Mouse (Mus musculus) embryo, embryonic 9.5 days (tissue): Measurements from ENCODE around the gene Ttc12.

ENCODE experiments used
- DNase-seq: peaks from one replicate; pipeline ENCODE4 v3.0.0-alpha.2; 2017; ENCODE audit errors: extremely low spot score

Gene Ttc12

GRCm38 (mm10) chr9:49490609-49491008 lies 4.6 kb upstream of the Ttc12 start:
- no peak for DNase-seq

GRCm38 (mm10) chr9:49488912-49489895 lies 3.2 kb upstream of the Ttc12 start:
- DNase-seq: peak; percentile 82

GRCm38 (mm10) chr9:49488258-49488657 lies 2.2 kb upstream of the Ttc12 start:
- no peak for DNase-seq

GRCm38 (mm10) chr9:49487657-49487943 lies 1.6 kb upstream of the Ttc12 start:
- no peak for DNase-seq

GRCm38 (mm10) chr9:49486805-49487656 lies 1.0 kb upstream of the Ttc12 start:
- DNase-seq: no peak

- peak; percentile 67 for DNase-seq
Measured at GRCm38 (mm10) chr9:49485250-49485891, 654 bp downstream of the Ttc12 start.

GRCm38 (mm10) chr9:49483316-49483715 lies 2.7 kb downstream of the Ttc12 start:
- DNase-seq: peak; percentile 9

- DNase-seq: no peak
Measured at GRCm38 (mm10) chr9:49472126-49472525, 13.9 kb downstream of the Ttc12 start.

- no peak for DNase-seq
Measured at GRCm38 (mm10) chr9:49470946-49471345, 15.1 kb downstream of the Ttc12 start.

- no peak for DNase-seq
Measured at GRCm38 (mm10) chr9:49470006-49470405, 16.0 kb downstream of the Ttc12 start.

GRCm38 (mm10) chr9:49456136-49456535 lies 29.9 kb downstream of the Ttc12 start:
- no peak for DNase-seq

GRCm38 (mm10) chr9:49452396-49452795 lies 33.6 kb downstream of the Ttc12 start:
- no peak for DNase-seq

GRCm38 (mm10) chr9:49450491-49450890 lies 35.5 kb downstream of the Ttc12 start:
- DNase-seq: no peak

GRCm38 (mm10) chr9:49442621-49443020 lies 43.4 kb downstream of the Ttc12 start:
- no peak for DNase-seq

GRCm38 (mm10) chr9:49427478-49427877 lies 58.5 kb downstream of the Ttc12 start:
- no peak for DNase-seq

GRCm38 (mm10) chr9:49426921-49427320 lies 59.1 kb downstream of the Ttc12 start, which contains the start of gene Ankk1:
TSS of gene Ankk1 (minus strand) at chr9:49427021.
- no peak for DNase-seq

- no peak for DNase-seq
Measured at GRCm38 (mm10) chr9:49425585-49425984, 60.4 kb downstream of the Ttc12 start.

- DNase-seq: no peak
Measured at GRCm38 (mm10) chr9:49423866-49424265, 62.2 kb downstream of the Ttc12 start.

GRCm38 (mm10) chr9:49410621-49411020 lies 75.4 kb downstream of the Ttc12 start:
- DNase-seq: no peak

GRCm38 (mm10) chr9:49407028-49407427 lies 79.0 kb downstream of the Ttc12 start:
- no peak for DNase-seq

- no peak for DNase-seq
Measured at GRCm38 (mm10) chr9:49403711-49404110, 82.3 kb downstream of the Ttc12 start.

- no peak for DNase-seq
Measured at GRCm38 (mm10) chr9:49396006-49396405, 90.0 kb downstream of the Ttc12 start.
